Mouse (Mus musculus) heart, adult 8-10 months (tissue): ENCODE measurements around the gene Krt90. TPM values are rescaled to one million over a fixed set of nuclear protein-coding genes. Genes with fewer than 3 reads are reported as not detected.

Experiments used
- DNase-seq: peaks from one replicate; pipeline ENCODE4 v3.0.0; 2022; ENCODE audit warnings: low spot score
- total RNA-seq, 4 experiments: library from RNA; stranded (reverse); gene quantifications; 2 replicates each; pipeline ENCODE4 v1.2.4; 2022

Krt90 gene
- not detected for total RNA-seq

- no peak for DNase-seq
Measured at GRCm38 (mm10) chr15:101562850-101563249, at the start of gene Krt90. Krt90 (minus strand) TSS chr15:101562950.

- no peak for DNase-seq
Measured at GRCm38 (mm10) chr15:101599123-101599522, 36.4 kb upstream of the Krt90 start.

DNA sequence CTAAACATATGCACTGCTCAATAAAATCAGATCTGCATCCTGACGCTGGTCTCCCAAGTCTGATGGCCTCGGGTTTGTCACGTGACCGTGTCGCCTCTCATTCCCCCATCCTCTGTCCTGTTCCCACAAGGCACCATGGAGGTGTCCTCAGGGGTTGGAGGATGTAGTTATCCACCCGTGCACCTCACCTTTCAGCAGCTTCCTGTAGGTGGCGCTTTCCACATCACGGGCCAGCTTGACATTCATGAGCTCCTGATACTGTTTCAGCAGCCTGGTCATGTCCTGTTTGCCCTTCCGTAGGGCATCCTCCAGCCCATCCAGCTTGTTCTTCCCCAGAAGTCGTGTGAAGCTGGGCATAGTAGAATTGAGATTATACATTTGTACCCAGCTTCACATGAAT, 25.5 kb upstream of the Krt90 start:
- DNase-seq: no peak

DNA sequence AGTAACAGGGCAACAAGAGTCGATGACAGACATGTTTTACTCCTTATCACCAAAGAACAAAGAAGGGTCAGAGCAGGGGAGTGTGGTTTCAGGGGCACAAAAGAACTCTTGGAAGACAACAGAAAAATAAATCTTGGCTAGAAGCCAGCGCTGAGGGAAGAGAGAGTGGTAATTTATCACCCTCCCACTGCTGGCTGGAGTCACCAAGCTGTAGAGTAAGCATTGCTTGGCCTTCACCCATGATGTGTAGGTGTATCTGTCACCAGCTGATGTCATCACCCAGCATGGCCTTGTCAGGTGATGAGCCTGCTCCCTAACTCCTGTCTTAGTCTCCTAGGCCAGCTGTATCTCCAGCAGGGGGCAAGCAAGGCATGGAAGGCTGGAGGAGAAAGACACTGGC, 21.7 kb upstream of the Krt90 start:
- no peak for DNase-seq

DNA sequence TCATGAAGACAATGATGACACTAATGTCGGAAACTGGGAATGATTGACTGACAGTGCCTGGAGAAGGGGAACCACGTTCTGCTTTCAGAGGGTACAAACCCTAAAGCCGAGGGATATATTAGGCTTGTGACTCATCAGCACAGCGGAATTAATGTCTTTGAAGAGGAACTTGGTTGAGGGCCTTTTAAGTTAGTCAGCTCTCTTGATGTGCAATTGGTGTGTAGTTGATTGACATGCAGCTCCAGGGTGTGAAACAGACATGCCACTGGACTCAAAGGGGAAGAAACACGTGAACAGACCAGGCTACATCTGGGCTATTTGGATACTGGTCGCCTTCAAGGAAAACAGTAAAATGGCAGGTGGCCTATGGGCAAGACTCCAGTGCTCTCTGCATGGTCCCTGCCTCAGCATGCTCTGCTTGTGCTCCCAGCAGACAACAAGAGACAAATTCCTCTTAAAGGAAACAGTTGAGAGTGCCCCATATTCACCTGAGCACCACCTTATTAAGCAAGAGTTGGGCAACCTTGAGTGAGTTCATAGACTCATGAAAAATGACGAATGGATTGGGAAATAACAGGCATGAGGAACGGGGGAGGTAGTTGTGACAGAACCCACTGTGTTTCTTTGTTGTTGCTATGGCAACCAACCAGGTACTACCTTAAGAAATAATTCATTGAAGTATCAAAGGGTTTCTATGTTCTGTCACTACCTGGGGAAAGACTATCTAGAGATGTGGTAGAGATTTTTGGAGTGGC, 20.6 kb upstream of the Krt90 start:
- DNase-seq: peak; percentile 21

DNA sequence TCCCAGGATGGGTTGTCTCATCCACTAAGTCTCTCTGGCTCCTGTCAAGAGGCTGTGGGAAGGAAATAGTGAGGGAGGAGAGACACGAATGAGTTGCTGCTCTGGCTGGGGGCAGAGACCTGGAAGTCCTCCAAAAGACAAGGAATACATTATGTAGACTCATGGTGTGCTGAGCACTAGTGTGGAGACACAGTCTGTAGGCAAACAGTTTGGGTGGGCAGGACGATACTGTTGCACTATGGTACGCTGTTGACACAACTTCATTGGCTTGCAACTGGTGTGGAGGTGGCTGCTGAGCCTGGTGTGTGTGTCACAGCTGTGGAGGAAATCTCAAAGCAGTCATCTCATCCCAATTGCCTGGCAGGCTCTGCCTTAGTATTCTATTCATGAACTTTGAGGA, 19.0 kb upstream of the Krt90 start:
- no peak for DNase-seq

DNA sequence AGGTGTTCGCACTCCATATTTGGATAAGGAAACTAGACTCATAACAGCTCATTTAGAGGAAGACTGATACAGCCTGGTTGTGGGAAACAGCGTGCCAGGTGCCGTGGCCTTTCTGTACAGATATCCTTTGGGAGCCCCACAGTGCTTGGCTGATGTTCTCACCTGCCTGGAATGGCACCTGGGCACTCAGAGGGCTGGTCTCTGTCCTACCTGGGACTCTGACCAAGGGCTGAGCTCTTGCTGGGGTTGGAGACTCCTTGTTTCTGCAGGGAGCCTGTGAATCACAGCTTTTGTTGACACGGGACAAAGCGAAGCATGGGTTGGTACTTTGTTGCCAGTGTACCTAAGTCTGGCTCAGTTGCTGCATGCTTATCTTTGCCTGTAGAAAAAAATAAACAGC, 12.8 kb upstream of the Krt90 start:
- no peak for DNase-seq

GRCm38 (mm10) chr15:101573796-101574345, 11.1 kb upstream of the Krt90 start, which contains the start of gene Krt75:
Krt75 (minus strand) TSS chr15:101573904.
- no peak for DNase-seq

DNA sequence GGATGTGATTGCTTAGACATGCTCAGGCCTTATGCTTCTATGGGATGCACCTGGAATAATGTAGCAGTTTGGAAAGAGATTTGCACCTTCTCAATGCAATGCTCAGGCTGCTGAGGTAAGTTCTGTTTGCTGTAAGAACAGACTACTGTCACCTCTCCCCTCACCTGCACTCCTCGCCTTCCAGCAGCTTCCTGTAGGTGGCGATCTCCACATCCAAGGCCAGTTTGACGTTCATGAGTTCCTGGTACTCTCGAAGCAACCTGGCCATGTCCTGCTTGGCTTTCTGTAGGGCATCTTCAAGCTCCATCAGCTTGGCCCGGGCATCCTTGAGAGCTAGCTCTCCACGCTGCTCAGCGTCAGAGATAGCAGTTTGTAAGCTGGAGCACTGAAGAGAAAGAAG, 5.0 kb upstream of the Krt90 start:
- DNase-seq: no peak

DNA sequence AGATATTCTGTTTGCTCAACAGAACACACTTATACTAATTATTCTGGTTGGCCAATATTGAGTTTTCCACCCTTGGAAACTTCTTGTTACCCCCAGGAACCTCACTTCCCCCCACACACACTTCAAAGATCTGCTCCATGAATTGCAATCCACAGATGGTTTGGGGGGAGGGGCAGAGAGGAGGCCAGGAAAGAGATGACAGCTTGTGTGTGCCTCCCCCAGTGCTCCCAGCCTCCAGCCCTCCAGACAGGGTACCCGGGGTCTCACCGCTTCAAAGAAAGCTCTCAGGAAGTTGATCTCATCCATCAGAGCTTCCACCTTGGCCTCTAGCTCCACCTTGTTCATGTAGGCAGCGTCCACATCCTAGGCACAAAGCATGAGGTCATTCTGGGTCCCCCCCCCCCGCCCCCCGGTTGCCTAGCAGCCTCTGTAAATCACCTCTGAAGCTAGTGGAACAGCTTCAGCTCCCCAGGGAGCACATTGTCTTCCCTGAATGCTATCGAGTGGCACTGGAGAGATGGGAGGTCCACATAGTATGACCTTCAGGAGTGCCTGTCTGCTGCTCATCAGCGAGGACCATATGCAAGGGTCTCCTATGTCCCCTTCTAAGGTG, 4.6 kb downstream of the Krt90 start:
- no peak for DNase-seq

DNA sequence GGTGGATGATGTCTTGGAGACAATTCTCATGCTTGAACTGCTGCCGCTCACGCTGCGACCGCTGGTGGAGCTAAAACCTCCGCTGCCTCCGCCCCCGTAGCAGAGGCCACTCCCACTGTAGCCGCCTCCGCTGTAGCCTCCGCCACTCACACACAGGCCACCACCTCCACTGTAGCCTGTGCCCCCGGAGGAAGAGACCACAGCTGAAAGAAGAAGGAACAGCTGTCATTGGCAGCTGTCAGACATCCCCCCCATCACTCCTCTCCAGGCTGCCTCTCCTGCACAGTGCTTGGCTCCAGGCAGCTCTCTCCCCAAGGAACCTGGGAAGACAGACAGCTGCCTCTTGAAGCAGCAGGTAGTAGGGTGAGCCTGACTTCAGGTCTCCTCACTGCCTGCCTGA, 9.6 kb downstream of the Krt90 start:
- no peak for DNase-seq

- no peak for DNase-seq
Measured at GRCm38 (mm10) chr15:101552188-101552587, 10.6 kb downstream of the Krt90 start.

- no peak for DNase-seq
Measured at GRCm38 (mm10) chr15:101550567-101550966, 12.2 kb downstream of the Krt90 start, which contains the start of gene Krt82. Krt82 (minus strand) TSS chr15:101550667.

DNA sequence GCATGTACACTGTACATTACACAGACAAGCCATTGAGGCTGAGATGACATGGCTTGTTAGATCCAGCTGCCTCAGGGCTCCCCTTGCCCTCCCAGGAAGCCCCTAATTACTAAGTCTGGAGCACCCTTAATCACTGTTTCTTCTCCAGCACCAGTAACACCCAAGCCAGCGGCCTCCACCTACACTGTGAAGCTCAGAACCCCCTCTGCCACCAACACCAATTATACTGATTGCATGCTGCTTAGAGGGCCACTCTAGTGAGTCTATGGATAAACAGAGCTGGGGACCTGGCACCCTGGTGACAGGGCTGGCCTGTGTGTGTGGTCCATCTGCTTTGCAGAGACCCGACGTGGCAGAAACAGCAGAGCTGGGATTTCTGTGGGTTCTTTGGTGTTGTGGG, 18.3 kb downstream of the Krt90 start:
- DNase-seq: no peak

DNA sequence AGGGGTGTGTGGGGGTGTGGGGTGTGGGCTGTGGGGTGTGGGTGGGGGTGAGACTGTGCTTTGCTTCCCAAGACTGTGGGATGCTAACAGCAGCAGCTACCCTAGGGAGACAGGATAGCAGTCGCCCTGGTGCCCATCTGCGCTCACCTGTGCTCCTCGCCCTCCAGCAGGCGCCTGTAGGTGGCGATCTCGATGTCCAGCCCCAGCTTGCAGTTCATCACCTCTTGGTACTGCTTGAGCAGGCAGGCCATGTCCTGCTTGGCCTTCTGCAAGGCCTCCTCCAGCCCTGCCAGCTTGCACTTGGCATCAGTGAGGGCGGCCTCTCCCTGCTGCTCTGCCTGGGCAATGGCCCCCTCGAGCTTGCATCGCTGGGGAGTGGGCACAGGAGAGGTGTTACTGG, 20.2 kb downstream of the Krt90 start:
- no peak for DNase-seq

DNA sequence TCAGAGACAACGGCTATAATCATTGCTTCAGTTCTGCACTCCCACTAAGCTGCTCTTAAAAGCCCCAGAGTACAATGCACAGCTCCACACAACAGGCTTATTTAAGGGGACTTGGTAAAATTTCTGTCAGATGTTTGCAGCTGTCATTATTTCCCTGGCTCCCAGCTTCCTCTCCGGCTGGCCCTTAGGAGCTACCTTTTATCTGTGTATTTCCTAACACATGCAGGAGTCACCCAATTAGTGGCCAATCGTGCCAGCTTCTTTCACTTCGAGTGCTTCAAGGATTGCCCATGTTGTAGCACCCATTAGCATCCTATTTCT, 24.2 kb downstream of the Krt90 start:
- DNase-seq: peak; percentile 6

DNA sequence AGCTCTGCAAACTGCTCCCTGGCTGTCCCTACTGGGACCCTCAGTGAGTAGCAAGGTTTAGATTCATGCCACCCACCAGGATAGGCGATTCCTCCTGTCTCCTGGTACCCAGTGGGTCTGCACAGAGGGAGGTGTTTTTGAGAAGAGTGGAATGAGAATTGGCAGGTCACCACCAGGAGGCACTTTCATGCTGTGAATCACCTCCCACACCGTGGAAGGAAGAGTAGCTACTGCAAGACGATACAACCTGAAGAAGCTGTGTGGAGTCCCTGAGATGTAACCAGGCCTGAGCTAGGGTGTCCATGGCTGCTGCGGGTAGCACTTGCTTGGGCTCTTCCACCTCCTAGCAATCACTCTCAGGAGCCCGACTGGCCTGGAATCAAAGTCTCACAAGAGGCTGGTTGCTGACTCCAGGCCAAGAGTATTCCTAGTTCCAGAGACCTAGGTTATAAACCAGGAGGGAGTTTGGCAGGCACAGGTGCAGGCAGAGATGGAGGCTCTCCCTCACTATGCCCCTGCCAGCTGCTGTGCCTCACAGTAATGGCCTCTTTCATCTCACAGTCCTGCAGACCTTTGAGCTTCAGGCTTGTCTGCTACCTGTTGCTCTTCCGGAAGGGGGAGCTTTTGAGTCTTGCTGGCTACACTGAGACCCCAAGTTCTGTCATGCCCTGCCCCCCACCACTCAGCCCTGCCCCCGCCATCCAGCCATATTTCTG, 24.7 kb downstream of the Krt90 start:
- DNase-seq: no peak

- no peak for DNase-seq
Measured at GRCm38 (mm10) chr15:101536054-101536850, 26.5 kb downstream of the Krt90 start.

DNA sequence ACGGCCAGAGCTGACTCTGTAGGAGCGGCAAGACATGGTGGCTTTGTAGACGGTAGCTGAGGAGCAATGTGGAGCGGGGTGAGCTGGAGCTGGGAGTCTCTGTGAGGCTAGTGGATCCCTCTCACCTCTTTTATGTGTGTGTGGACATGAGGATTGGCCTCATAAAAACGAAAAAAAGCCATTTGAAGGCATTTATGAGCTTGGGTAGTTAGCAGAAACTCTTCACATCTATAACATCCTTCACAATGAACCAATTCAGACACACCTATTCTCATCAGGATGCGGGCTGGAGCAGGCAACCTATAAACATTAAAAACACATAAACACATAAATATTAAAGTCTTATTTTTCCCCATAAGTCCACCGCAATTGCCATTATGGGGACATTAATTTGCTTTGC, 30.0 kb downstream of the Krt90 start, which contains the start of gene Krt84:
Gene Krt84 (minus strand): TSS at position 101 of the 400 bp plus-strand sequence.
- DNase-seq: no peak

GRCm38 (mm10) chr15:101522556-101523232, 40.1 kb downstream of the Krt90 start:
- no peak for DNase-seq

DNA sequence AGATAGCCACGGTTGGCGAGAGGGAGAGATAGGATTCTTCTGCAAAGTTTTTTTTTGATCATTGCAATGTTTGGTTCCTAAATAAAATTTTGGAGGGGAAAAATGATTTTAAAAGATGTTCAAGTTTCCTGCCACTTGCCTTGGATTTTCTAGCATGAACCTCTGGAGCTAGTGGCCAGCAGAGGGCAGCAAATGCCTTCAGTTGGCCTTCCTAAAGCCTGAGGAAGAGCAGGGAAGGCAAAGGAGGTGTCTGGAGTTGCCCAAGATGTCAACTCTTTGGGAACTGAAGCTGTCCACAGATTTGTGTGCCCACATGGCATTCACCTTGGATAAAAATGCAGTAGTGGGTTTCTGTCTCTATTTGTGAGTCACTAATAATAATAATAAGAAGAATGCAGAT, 43.0 kb downstream of the Krt90 start:
- DNase-seq: peak; percentile 54
